Mouse (Mus musculus) Patski (cell line): ENCODE measurements around the gene Timm29. TPM values are rescaled to one million over a fixed set of nuclear protein-coding genes. Genes with fewer than 3 reads are reported as not detected.

Experiments used
- ATAC-seq: fragments of 100-300 bp; one replicate; pipeline ENCODE4 v1.8.0; 2021
- CTCF ChIA-PET: fragments of 350-600 bp; sonication (Branson Sonifier 250); formaldehyde crosslinking; loops from one replicate; lab custom pipeline; 2022; ENCODE audit warnings: inconsistent platforms; lab: Charles Lee
- POLR2A ChIA-PET: fragments of 350-600 bp; sonication (Branson Sonifier 250); formaldehyde crosslinking; loops from one replicate; lab custom pipeline; 2022; ENCODE audit warnings: antibody characterized with exemption, inconsistent platforms; lab: Charles Lee
- DNase-seq: peaks from one replicate; pipeline ENCODE4 v3.0.0-alpha.2; 2011; ENCODE audit warnings: low read depth, low spot score
- H3K27me3 ChIP-seq: fragments of 371-371 bp; one replicate; pipeline ENCODE4 v1.5.1; 2021
- CTCF ChIP-seq: fragments of 100-300 bp; IDR thresholded peaks from one replicate; pipeline ENCODE4 v1.5.1; 2021
- in situ Hi-C: fragments of 300-500 bp; cut with MboI; formaldehyde crosslinking; loops from 3 replicates; pipeline ENCODE4 v1.11.1; 2018; ENCODE audit warnings: low pct_unique_long_range_greater_than_20kb, mixed read lengths
- polyA plus RNA-seq: library from polyadenylated mRNA; unstranded; gene quantifications from one replicate; pipeline ENCODE4 v1.2.3, GENCODE M21; 2021

Timm29 gene
- polyA plus RNA-seq, 1 experiment from 2014 or later = 38.9 TPM

DNA sequence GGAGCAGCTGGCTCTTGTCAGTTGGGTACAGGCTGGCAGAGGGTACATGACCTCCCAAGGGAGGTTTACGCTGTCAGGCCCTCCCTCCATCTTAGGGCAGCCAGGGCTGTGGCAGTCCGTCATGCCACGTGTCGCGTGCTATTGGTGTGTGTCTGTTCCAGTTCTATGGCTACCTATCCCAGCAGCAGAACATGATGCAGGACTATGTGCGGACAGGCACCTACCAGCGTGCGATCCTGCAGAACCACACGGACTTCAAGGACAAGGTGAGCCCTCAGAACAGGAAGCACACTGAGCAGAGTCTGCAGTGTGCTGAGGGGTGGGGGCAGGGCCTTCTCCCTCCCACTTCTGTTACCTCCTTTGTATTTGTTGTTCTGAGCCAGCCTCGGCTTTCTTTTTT, 17.3 kb upstream of the Timm29 start:
- H3K27me3 ChIP-seq = no peaks in the 10 kb centered on the region
- CTCF ChIA-PET = interaction anchor here (1.0 to 1.3 kb wide), 2 partner anchors 27 to 29 kb away, joined by 3 to 4 read pairs; no protein-coding TSS in a partner anchor
- TF ChIP-seq CTCF = no peak
- DNase-seq = no peak
- ATAC-seq = no peak
- POLR2A ChIA-PET = no interaction called here
- in situ Hi-C loops = no loop called here

DNA sequence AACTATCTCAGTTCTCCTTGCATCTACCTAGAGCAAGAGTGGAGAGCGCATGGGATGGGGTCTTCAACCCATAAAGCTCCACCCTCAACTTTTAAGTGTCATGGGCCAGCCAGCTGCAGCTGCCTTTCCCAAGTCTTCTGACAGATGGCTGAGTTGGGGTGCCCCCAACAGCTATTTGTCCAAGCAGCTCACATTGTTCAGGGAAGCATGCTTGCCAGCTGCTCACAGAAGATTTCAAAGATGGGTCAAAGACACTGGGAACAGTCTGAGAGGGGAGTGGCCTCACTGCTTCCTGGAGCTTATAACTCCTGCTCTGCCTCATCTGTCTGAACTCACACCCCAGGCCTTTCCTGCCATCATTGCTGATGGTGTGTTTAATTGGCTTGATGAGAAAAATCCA, 16.2 kb upstream of the Timm29 start:
- POLR2A ChIA-PET = no interaction called here
- in situ Hi-C loops = no loop called here
- ATAC-seq = no peak
- no peaks in the 10 kb centered on the region for H3K27me3 ChIP-seq
- DNase-seq = no peak
- TF ChIP-seq CTCF = no peak
- CTCF ChIA-PET = interaction anchor here (1.3 kb wide), 1 partner anchor 30 kb away, joined by 4 read pairs; no protein-coding TSS in a partner anchor

- in situ Hi-C loops = no loop called here
- TF ChIP-seq CTCF = no peak
- ChIA-PET CTCF (interaction anchor here (1.1 to 1.7 kb wide), 2 partner anchors 10 to 12 kb away, joined by 3 read pairs; no protein-coding TSS in a partner anchor), POLR2A (interaction anchor here (1.3 kb wide), 2 partner anchors 8 to 10 kb away, joined by 3 read pairs; no protein-coding TSS in a partner anchor)
- no peaks in the 10 kb centered on the region for H3K27me3 ChIP-seq
- DNase-seq = no peak
- ATAC-seq = no peak
Observed at GRCm38 (mm10) chr9:21578226-21578625, 14.3 kb upstream of the Timm29 start.

- DNase-seq = no peak
- ATAC-seq = no peak
- CTCF ChIA-PET = no interaction called here
- POLR2A ChIA-PET = interaction anchor here (0.5 kb wide), 1 partner anchor 21 kb away, joined by 3 read pairs; no protein-coding TSS in a partner anchor
- no peaks in the 10 kb centered on the region for H3K27me3 ChIP-seq
- in situ Hi-C loops = no loop called here
- TF ChIP-seq CTCF = no peak
Observed at GRCm38 (mm10) chr9:21585401-21585800, 7.1 kb upstream of the Timm29 start.

DNA sequence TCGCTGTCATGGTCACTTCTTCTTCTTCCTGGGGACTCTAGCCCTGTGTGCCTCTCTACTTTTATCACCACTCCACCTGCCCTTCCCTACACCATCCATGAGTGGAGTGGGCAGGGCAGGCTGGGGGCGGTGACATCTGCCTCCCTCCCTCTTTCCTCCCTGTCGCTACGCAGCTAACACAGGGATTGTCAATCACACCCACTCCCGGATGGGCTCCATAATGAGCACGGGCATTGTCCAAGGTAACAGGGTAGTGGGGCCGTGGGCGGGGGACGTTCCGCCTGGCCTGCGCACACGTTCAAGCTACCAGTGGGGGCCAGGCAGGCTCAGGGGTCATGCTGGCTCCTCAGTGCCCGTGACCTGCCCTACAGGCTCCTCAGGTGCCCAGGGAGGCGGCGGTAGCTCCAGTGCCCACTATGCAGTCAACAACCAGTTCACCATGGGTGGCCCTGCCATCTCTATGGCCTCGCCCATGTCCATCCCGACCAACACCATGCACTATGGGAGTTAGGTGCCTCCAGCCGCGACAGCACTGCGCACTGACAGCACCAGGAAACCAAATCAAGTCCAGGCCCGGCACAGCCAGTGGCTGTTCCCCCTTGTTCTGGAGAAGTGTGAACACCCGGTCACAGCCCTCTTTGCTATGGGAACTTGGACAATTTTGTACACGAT, 4.7 kb upstream of the Timm29 start:
- POLR2A ChIA-PET = interaction anchor here (0.5 kb wide), 1 partner anchor 27 kb away, joined by 4 read pairs; no protein-coding TSS in a partner anchor
- in situ Hi-C loops = no loop called here
- H3K27me3 ChIP-seq = no peaks in the 10 kb centered on the region
- DNase-seq (no peak), ATAC-seq (no peak)
- no peak for TF ChIP-seq CTCF
- CTCF ChIA-PET = no interaction called here

DNA sequence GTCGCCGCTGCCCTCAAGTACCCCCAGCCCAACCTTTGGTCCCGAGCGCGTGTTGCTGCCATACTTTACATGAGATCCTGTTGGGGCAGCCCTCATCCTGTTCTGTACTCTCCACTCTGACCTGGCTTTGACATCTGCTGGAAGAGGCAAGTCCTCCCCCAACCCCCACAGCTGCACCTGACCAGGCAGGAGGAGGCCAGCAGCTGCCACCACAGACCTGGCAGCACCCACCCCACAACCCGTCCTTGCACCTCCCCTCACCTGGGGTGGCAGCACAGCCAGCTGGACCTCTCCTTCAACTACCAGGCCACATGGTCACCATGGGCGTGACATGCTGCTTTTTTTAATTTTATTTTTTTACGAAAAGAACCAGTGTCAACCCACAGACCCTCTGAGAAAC, 4.2 kb upstream of the Timm29 start:
- TF ChIP-seq CTCF = no peak
- ChIA-PET CTCF (no interaction called here), POLR2A (interaction anchor here (0.5 kb wide), 1 partner anchor 27 kb away, joined by 4 read pairs; no protein-coding TSS in a partner anchor)
- H3K27me3 ChIP-seq = no peaks in the 10 kb centered on the region
- in situ Hi-C loops = no loop called here
- ATAC-seq = no peak
- no peak for DNase-seq

GRCm38 (mm10) chr9:21589538-21589937, 3.0 kb upstream of the Timm29 start:
- H3K27me3 ChIP-seq = no peaks in the 10 kb centered on the region
- CTCF ChIA-PET = no interaction called here
- ATAC-seq = no peak
- DNase-seq = no peak
- POLR2A ChIA-PET = no interaction called here
- in situ Hi-C loops = no loop called here
- TF ChIP-seq CTCF = no peak

GRCm38 (mm10) chr9:21591127-21591830, 1.2 kb upstream of the Timm29 start:
- no peaks in the 10 kb centered on the region for H3K27me3 ChIP-seq
- POLR2A ChIA-PET = no interaction called here
- no peak for ATAC-seq
- CTCF ChIA-PET = interaction anchor here (1.8 kb wide), 1 partner anchor 45 kb away, joined by 5 read pairs; no protein-coding TSS in a partner anchor
- in situ Hi-C loops = loop anchor here (5.0 kb wide), 1 partner anchor 44 kb away; the partner anchor contains the start of gene Carm1
- no peak for DNase-seq
- no peak for TF ChIP-seq CTCF

- ChIA-PET CTCF (interaction anchor here (1.0 to 1.8 kb wide), 2 partner anchors 9 to 46 kb away, joined by 5 to 6 read pairs; no protein-coding TSS in a partner anchor), POLR2A (interaction anchor here (0.6 to 0.8 kb wide), 2 partner anchors 11 to 27 kb away, joined by 4 to 5 read pairs; no protein-coding TSS in a partner anchor)
- DNase-seq = peak; percentile 19
- in situ Hi-C loops = loop anchor here (5.0 kb wide), 1 partner anchor 45 kb away; the partner anchor contains the start of gene Carm1
- TF ChIP-seq CTCF = no peak
- ATAC-seq = peak; percentile 13
- no peaks in the 10 kb centered on the region for H3K27me3 ChIP-seq
Observed at GRCm38 (mm10) chr9:21591831-21592702, 455 bp upstream of the Timm29 start.
